Mouse (Mus musculus) thymus, postnatal 0 days (tissue): Measurements from ENCODE around the gene Daam2. TPM values are rescaled to one million over a fixed set of nuclear protein-coding genes. Genes with fewer than 3 reads are reported as not detected.

Experiments
- DNase-seq: peaks from one replicate; pipeline ENCODE4 v3.0.0-alpha.2; 2015; ENCODE audit warnings: low spot score
- polyA plus RNA-seq: library from polyadenylated mRNA; unstranded; fragments of >200 nt; fragmentation: Nextera tagmentation; extraction: Ambion mirVana; gene quantifications from 2 replicates; pipeline ENCODE4 v1.2.1, GENCODE M21; 2015

Gene Daam2
- polyA plus RNA-seq, 1 experiment from 2014 or later: 0.18 TPM

DNA sequence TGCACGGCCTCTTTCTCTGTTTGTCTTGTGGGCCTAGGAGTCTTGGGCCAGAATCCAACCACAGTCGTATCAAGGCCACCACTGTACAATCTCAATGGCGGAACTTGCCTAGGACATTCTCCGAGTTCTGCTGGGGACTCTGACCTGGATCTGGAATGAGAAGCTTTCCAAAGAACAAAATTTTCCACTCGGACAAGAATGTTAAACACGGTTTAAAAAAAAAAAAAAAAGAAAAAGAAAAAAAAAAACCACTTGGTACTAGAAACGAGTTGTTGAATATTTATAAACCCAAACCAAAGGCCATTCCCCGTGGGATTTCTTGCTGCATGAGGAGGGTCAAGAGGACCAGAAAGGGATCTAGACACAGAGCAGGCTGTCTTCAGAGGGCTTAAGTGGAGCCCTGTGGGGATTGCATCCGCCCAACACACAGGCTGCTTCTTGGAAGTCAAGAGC, 29.9 kb downstream of the Daam2 start:
- DNase-seq: no peak

DNA sequence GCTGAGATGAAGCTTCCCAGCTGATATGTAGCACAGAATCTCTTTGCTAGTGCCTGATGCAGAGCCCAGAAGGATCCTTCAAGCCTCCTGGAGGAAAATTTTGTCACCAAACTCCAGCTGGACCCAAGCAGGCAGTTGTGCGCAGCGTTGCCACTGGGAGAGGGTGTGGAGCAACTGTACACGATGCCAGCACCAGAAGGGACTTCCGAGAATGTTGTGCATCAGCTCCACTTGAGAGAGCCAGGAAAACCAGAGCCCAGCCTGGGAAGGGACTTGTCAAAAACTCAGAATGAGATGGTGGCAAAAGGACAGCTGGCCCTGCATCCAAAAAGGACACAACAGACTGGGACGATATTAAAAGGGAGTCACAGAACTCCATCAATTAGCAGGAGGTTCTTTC, 32.5 kb downstream of the Daam2 start:
- DNase-seq: no peak

DNA sequence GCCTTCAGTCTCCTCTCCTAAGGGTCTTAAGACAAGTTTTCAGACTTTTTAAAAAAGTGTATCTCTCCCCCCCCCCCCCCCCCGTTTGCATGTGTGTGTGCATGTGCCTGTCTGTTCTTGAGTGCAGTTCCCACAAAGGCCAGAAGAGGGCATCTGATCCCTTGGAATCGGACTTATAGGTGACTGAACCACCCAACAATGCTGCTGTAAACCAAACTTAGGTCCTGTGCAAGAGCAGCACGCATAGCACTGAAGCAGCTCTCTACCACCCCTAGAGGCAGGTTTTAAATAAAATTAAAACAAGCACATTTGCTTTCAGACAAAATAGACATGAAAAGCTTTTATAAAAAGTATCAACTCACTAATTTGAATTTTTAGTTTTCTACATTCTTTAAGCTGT, 33.9 kb downstream of the Daam2 start:
- peak; percentile 19 for DNase-seq

DNA sequence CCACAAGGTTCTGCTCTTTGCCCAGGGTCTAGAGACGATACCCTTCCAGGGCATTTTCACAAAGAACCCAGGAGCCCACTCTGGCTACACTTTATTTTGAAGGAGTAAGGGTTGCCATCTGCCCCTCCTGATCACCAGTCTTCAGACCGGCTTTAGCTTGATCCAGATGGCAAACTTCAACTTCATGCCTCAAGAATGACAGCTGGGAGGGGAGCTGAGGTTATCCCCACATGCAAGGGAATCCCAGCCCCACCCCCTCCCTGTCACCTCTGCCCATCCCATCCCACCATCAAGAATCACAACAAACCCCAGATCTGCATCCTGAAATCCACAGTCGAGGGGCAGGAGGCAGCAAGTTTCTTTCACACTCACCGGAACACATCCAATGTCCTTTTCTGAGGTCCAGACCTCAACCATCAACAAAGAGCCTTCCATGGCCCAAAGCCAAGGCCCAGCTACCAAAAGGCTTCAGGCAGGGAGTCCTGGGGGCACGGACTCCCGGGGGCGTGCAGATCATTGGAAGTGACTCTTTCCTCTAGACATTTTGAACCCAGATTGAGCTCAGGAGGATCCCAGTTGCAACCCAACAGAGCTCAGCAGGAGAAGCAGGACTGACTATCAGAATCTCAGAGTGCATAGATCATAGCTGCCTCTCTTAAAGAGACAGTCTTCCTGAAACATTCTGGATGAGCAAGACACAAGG, 35.5 kb downstream of the Daam2 start:
- no peak for DNase-seq

DNA sequence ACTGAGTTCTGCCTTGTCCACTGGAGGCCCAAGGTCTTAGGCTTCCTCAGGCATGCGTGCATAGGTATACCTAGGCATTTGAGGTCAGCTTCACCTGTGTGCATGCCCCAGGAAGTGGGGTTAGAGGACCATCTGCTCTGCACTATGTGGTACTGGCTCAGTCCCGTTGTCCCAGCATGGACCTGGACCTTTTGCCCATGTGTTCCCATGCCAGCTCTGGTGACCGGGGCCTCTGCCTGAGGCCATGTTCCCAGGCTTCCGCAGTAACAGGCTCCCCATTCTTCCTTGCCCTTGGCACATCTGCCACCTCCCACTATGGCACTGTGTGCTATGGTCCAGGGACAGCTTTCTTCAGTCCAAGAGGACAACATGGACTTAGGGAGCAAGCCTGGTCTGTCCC, 36.1 kb downstream of the Daam2 start:
- no peak for DNase-seq

DNA sequence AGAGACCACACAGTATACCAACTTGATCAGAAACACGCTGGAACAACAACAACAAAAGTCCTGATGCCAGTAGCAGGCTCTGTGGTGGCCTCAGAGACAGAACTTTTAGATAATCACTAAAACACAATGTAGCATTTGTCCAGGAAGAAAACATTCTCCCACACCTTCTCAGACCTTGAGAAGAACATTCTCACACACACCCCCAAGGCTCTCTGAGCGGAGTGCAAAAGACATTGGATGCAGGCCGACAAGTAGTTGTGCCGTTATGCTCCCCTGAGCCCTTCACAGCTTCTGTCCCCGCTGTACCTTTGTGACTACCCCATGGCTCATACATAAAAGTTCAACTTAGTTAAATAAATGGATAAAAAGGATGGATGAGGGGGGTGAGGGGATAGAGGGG, 37.6 kb downstream of the Daam2 start:
- no peak for DNase-seq

DNA sequence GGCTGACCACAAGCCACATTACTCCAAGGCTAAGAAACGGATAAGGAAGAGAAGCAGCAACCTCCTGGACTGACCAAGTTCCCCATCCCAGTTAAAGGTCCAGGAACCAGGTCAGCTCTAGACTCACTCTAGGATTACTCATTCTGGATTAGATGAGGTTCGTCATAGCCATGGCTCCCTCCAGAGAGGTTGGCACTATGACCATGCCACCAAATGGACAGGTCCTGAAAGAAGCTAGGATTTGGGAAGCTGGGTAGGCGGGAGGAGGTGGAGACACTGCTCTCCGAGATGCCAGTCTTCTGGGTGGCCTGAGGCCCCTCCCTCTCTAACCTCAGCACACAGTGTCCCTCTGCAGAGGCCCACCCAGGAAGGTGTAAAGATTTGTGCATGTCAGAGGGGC, 38.2 kb downstream of the Daam2 start:
- DNase-seq: no peak

DNA sequence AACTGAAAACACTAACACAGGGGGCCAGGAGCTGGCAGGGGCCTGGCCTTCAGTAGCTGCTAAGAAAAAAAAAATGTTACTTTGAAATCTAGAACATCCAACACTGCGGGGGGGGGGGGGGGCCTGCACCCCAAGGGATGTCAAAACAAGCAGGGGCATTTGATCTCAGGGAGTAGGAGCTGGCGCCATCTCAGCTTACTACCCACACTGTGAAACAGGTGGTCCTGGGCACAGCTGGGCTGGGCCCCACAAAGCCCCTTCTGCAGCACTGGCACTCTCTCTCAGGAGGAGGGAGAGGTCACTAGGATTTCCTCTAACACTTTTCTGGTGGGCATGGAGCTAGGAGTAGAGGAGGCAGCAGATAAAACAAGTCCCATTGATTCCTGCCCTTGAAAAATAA, 39.6 kb downstream of the Daam2 start:
- no peak for DNase-seq

DNA sequence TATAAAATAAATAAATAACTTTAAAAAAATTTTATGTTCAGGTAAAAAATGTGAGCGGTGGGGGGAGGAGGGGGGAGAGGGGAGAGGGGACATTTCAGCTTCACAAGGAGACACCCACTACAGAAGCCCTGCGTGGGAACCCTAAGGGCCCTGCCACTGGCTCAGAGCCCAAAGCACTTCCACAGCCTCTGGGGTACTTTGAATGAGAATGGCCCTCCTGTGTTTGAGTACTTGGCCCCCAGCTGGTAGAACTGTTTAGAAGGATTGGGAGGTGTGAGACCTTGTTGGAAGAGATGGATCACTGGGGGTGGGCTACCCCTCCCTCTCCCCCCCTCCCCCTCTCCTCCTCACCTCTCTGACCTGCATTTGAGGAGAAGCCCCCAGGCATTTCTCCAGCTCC, 41.7 kb downstream of the Daam2 start:
- DNase-seq: no peak

DNA sequence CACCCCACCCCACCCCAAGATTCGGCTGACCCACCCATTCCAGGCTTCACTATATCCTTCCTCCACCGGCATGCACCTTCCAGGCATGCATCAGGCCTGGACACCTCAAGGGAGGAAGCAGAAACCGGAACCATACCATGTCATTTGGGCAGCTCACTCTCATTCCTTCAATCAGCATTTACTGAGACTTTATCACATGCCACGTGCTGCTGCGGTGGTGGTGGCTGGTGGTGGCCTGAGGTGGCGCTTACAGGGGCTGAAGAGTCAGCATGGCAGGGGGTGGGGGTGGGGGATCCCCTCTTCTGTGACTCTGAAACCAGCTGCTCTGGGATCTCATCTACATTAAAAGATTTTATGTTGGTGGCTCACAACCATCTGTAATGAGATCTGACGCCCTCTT, 42.1 kb downstream of the Daam2 start:
- no peak for DNase-seq

DNA sequence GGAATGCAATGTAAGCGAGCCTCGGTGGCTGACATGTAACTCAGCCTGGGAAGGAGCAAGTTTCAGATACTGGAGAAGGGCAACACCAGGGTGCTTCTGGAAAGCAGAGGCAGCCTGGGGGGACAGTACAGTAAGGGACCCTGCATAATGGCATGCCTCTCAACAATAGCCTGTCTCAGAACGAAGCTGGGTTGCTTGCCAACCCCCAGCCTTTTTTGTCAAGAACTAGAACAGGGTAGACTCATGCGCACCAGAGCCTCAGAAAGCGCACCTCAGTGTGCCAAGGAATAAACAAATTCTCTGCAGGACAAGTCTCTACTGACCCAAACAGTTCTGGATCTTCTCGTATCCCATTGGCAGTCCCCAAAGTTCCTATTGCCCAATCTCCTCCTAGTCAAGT, 43.5 kb downstream of the Daam2 start:
- no peak for DNase-seq

DNA sequence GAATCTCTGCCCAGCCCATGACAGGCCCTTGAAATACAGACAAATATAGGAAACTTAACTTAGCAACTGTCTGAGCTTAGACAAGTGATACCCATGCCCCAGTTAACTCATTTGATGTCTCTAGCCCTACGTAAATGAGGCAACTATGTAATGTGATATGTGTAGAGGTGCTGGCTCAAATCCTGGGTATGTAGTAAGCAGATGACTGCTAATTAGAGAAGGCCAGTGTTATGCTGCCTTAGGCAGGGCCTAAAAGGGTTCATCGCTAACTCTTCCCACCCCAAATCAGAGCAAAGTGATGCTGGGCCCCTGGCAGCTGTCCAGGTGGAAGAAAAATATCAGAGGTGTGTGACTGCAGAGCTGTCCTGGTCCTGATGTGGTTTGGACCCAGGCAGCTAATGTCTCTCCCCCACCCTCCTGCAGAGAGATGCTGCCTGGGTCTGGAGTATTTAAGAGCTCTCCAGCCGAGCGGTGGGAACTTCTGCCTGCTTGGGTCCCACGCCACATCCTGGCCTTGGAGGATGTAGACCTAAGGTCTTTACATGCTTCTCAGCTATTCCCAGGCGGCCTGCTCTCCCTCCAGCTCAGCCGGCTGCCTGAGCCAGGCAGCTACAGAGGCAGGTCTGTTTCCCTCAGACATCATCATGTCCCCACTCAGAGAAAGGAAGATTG, 44.4 kb downstream of the Daam2 start:
- no peak for DNase-seq

DNA sequence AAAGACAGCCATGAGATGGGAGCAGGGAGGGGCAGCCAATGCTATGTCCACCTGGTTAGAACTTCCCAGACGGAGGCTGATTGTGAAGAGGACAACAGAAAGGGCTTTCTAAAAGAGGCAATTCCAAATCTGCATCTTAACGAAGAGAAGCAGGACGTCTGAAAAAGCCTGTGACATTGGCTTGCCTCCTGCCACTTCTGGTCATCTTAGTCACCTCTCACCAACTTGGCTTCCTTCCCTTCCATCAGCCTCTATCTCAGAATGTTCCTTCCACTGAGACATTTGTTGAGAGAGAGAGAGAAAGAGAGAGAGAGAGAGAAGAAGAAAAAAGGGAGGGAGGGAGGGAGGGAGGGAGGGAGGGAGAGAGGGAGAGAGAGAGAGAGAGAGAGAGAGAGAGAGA, 47.1 kb downstream of the Daam2 start:
- DNase-seq: no peak

DNA sequence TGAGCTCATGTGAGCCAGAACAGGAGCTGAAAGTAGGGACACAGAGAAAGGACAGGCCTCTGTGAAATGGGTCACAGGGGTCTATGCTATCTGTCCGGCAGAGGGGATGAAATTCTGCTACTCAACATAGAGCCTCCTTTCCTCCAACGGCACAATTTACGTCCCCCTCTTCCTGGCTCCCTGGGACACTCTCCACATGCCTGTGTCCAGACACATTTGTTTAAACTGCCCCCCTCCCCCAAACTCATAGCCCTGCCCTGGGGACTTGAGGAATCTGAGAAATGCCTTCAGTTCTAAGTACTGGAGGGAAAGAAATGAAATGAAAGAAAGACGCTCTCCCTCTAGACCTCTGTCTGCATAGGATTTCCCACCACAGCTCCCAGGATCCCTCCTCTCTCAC, 48.5 kb downstream of the Daam2 start:
- DNase-seq: no peak

DNA sequence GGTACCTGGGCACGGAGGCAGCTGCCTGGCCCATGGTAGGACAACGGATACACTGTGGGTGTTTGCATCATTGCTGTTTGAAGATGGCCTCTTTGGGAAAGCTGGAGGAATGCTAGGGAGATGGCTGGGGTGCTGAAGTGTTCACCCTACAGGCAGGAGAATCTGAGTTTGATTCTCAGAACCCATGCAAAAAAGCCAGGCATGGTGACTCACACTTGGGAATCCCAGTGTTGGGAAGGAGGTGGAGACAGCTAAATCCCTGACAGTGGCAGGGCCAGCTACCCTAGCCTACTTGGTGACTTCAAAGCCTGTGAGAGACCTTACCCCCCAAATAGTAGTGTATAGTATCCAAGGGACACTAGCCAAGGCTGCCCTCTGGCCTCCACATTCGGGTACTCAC, 49.0 kb downstream of the Daam2 start:
- DNase-seq: no peak

DNA sequence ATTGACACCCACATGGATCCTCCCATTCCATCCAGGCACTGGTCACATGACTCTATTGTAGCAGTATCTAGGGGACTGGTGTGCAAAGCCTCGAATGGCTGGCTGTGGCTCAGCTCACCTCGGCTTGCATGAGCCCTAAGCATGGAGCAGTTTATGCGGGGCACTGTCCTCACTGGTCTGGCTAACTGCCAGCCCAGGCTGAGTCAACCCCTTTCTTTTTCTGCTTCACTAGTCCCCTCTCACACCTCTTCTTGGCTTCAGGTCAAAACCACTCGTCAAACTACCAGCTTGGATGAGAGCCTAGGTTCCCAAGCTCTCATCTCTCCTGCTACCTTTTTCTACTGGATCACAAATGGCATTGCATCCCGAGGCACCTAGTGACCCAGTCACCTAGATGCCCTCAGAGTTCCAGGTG, 51.5 kb downstream of the Daam2 start:
- DNase-seq: no peak

DNA sequence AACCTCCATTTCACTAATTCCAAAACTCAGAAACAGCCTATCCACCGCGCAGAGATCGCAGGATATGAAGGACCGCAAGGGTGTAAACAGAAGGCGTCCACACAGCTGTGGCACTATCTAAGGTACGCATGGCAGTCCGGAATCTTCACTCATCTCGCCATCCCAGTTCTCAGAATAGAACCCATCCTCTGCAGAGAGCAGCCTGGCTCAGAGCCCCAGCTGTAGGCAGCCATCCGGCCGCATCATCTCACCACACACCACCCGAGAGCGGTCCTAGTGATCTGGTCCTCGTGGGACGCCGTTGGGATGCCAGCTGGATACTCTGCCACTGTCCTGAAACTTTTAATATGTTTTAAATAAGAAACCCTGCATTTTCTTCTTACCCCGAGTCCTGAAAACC, 54.7 kb downstream of the Daam2 start:
- DNase-seq: no peak

DNA sequence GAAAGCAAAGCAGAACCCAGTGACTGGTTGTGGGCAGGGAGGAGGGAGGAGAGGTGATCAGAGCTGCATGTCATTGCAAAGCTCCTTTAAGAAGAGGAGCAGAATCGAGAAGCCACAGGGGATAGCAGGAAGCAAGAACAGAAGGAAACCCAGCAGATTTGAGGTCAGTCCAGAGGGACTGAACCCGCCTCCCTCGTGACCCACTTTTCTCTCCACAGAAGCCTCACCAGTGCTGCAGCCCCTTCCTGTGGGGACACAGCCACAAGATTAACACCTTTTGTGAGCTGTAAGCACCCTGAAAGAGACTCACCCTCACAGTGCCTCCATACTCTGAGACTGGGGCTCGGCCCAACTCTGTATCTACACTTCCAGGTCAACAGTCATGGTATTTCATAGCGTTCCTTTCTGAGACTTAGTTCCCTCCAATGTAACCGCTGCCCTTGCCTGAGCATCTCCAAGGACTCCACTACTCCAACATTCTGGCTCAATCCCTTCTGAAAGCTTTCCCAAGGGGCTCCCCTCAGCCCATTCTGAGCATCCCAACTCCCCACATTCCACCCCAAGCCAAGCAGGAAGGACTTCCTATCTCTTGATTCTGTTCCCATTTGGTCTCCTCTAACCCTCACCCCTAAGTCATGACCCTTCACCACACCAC, 60.8 kb downstream of the Daam2 start:
- DNase-seq: no peak

DNA sequence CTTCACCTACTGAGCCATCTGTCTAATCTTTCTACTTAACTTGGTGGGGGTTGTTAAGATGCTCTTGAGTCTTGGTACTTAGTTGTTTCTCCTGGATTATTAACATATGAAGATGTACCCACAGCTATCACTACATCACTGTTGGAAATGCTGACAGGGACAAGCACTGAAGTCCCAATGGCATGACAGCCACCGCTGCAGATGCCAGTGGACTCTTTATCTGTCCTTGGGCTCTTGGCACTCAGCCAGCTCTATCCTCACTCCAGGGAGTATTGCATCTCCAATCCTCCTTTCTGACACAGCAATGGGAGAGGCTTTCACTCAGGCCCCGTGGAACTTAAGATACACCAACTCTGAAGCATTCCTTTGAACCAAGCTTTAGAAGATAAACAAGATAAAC, 63.9 kb downstream of the Daam2 start:
- no peak for DNase-seq

DNA sequence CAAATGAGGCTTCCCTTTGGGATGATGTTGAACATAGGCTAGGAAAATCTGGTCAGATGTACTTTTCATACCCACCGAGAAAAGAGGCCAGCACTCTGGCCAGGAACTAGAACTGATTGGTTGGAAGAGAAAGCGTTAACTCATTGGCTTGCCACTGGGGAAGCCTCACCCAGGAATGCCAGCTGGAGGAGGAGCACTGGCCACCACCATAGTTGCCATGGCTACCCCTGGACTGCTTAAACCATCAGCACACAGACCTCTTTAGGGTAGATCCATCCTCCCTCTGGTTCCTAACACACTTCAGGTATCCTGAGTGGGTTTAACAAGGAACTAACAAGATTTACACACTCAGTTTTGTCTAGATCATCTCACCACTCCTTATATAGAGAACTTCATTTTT, 64.5 kb downstream of the Daam2 start:
- no peak for DNase-seq

DNA sequence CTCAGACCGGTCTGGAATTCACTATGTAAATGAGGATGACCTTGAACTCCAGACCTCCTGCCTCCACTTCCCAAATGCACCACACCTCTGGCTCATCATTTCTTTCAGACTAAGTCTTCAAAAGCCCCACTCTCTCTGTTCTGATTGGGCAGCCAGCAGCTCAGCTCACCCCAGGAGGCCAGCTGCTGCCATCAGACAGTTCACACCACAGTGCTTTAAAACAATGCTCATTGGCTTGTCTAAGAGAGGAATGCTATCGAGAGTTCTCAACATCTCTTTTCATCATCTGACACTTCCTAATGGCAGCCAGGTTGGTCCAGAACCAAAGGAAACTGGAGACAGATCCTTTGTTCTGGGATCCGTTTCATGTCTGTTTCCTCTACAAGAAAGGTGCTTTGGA, 66.0 kb downstream of the Daam2 start:
- DNase-seq: no peak

DNA sequence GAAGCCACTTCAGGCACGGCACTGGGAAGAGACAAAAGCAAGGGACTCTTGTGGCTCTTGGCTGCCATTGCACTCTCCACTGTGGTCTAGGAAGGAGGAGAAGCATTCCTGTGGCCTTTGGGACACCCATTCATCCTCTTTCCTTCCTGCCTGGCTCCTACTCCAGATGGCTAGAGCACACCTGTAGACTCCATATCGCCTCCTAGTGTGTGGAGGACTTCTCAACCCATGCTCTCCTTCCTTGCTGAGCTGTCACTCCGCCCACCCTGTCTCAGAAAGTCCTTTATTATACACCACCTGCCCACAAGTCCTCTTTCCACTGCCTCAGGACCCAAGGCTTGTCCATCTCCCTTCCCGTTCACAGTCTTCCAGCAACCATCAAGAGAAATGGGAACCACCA, 70.9 kb downstream of the Daam2 start:
- no peak for DNase-seq

DNA sequence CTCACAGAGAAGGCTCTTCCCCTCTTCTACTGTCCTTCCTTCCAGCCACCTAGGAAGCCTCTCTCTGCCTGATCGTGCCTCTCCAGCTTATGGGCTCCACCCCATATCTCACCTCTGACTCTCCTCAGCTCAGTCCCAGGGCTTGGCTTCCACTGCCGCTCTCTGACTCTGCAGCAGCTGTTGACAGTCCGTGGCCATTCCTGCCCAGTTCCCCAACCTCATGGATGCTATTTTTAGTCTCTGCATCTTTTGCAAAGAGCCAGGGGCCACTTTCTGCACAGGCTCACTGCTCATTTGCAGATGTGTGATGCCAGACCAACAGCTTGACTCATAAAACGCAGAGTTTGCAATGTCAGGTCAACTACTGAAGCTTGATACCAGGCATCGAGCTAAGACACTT, 75.0 kb downstream of the Daam2 start:
- no peak for DNase-seq
